Mouse (Mus musculus): ENCODE data around the gene A530016L24Rik.

DNA sequence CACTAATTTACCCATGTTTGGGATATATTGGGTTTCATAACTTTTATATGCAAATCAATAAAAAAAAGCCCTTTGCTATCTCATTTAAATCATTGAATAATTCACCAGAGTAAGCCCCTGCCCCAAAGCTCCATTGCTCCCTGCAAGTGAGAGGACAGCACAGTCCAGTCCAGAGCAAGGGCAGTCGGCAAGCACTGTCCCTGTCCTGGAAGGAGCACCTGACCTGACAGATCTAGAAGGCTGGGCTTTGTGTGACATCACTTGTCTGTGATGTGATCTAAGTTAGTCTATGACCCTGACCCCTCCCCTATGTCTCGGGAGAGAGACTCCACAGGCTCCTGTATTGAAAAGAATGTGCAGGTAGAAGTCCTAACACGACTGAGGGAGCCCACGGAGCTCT, 44.5 kb downstream of the A530016L24Rik start:
- TF ChIP-seq EP300 (IDR thresholded peaks at IDR 0.05; ENCODE audit: low read depth) (no peak), CTCF (IDR thresholded peaks at IDR 0.05; ENCODE audit: low read depth) (no peak)
